19 mouse cellular contexts compared by ENCODE assay signal in genomic region chr14:59513922-59514444, GRCm38 (mm10).
DNase-seq lines count a peak whose midpoint lies in the region; TF ChIP-seq lines count a peak whose summit lies in the region.
"Had no signal": no experiment of that assay in that cellular context is flagged by ENCODE, and none has a peak within 500 bp of the region (broad histone marks: within the 10 kb centered on the region; RNA-seq: fewer than 3 reads in every experiment).

No protein-coding gene starts in this region.

- no peak overlapping the region for H3K4me3 ChIP-seq in layer of hippocampus, adult 2 months
- H3K4me3 ChIP-seq: forebrain, embryonic 15.5 days; heart, embryonic 10.5 days; intestine, embryonic 15.5 days; liver, embryonic 12.5 days; neural tube, embryonic 15.5 days had no signal

- no peak overlapping the region for H3K27ac ChIP-seq in layer of hippocampus, adult 2 months
- H3K27ac ChIP-seq: forebrain, embryonic 15.5 days; heart, embryonic 10.5 days; intestine, embryonic 15.5 days; liver, embryonic 12.5 days; neural tube, embryonic 15.5 days had no signal

- peak in 1 of 2 experiments; percentile 5 for DNase-seq in layer of hippocampus, adult 2 months (ENCODE audit: low spot score in 2 of 2)
- DNase-seq in layer of hippocampus, postnatal 10 days (ENCODE audit: low spot score in 2 of 2), result no peak
- DNase-seq in NIH3T3 (ENCODE audit: low read depth), result peak; percentile 33
- peak; percentile 57 for DNase-seq in brain, adult 2 months (ENCODE audit: low read depth, low spot score)
- DNase-seq in skeletal muscle tissue, adult 2 months (ENCODE audit: low read depth, low spot score), result peak; percentile 7
- DNase-seq in kidney, postnatal 4 days, result no peak
- no peak for DNase-seq in lung, postnatal 25 days (ENCODE audit: low spot score)
- DNase-seq: adrenal gland, postnatal 25 days; cerebellum, adult 9-11 months; kidney, adult 8-10 months; kidney, postnatal 10 days; lung, adult 18-20 months; lung, postnatal 10 days; spleen, adult 18-20 months had no signal

- 0 out of 2 replicates have a peak, but pooled peaks have one; percentile 6 for TF ChIP-seq CTCF in layer of hippocampus, adult 2 months (conservative IDR thresholded peaks at IDR 0.05)

Comparison
In these comparisons a context has a peak if more than half of its experiments do, and no peak if none do; other contexts are left out.
1. DNase-seq: peak in NIH3T3 (single experiment), brain, adult 2 months (single experiment) and skeletal muscle tissue, adult 2 months (single experiment); none in layer of hippocampus, postnatal 10 days (0 of 2), kidney, postnatal 4 days (0 of 2) and lung, postnatal 25 days (single experiment).